In genomic region chr16:30531761-30532406, GRCm38 (mm10) we compare ENCODE assay signal across 9 mouse cellular contexts. TPM values are rescaled to one million over a fixed set of nuclear protein-coding genes. Genes with fewer than 3 reads are reported as not detected.
DNase-seq lines count a peak whose midpoint lies in the region; ATAC-seq and TF ChIP-seq lines count a peak whose summit lies in the region.
"Had no signal": no experiment of that assay in that cellular context is flagged by ENCODE, and none has a peak within 500 bp of the region (broad histone marks: within the 10 kb centered on the region; RNA-seq: fewer than 3 reads in every experiment).

No protein-coding gene starts in this region.

- no peak overlapping the region for H3K4me3 ChIP-seq in left cerebral cortex, adult 2 months
- no peak overlapping the region for H3K4me3 ChIP-seq in MEL (ENCODE audit: control insufficient read depth in 1 of 2, insufficient read depth in 1 of 2, low read depth in 2 of 2, low read length in 2 of 2)
- H3K4me3 ChIP-seq in embryonic facial prominence, embryonic 15.5 days (replicated peaks), result no peak overlapping the region
- no peak overlapping the region for H3K4me3 ChIP-seq in hindbrain, embryonic 11.5 days (ENCODE audit: low read depth, low read length)
- no peak overlapping the region for H3K4me3 ChIP-seq in liver, adult 2 months (ENCODE audit: insufficient read depth, low read depth, low read length)
- H3K4me3 ChIP-seq: erythroblast, embryonic 14.5 days had no signal

- peak in 1 of 2 experiments; percentile 62 for DNase-seq in left cerebral cortex, adult 2 months (ENCODE audit: extremely low spot score in 1 of 2, low spot score in 2 of 2)
- DNase-seq in left cerebral cortex, postnatal 36 days (ENCODE audit: low spot score in 2 of 2), result no peak
- no peak for DNase-seq in MEL (ENCODE audit: low read depth, low spot score)
- peak; percentile 74 for DNase-seq in hindbrain, embryonic 11.5 days (ENCODE audit: low spot score)
- DNase-seq in liver, adult 2 months (ENCODE audit: extremely low read depth, low read depth, low spot score), result no peak
- DNase-seq in natural killer cell, adult 2 months (ENCODE audit: low spot score in 2 of 2), result peak; percentile 22 to 46
- DNase-seq in layer of hippocampus, adult 18-20 months (ENCODE audit: low spot score in 2 of 2), result no peak

- no peaks in the 10 kb centered on the region for H3K27me3 ChIP-seq in MEL (ENCODE audit: control insufficient read depth in 1 of 2, insufficient read depth in 2 of 2, low read length in 2 of 2)
- no peaks in the 10 kb centered on the region for H3K27me3 ChIP-seq in embryonic facial prominence, embryonic 15.5 days
- H3K27me3 ChIP-seq in hindbrain, embryonic 11.5 days (ENCODE audit: control insufficient read depth, insufficient read depth, low read length), result no peaks in the 10 kb centered on the region
- no peaks in the 10 kb centered on the region for H3K27me3 ChIP-seq in liver, adult 2 months (ENCODE audit: control insufficient read depth, insufficient read depth, low read length)

- H3K27ac ChIP-seq in left cerebral cortex, adult 2 months, result no peak overlapping the region
- H3K27ac ChIP-seq in MEL (ENCODE audit: control insufficient read depth, low read depth, low read length), result no peak overlapping the region
- no peak overlapping the region for H3K27ac ChIP-seq in embryonic facial prominence, embryonic 15.5 days (replicated peaks)
- no peak overlapping the region for H3K27ac ChIP-seq in hindbrain, embryonic 11.5 days (ENCODE audit: low read depth, low read length)
- H3K27ac ChIP-seq in liver, adult 2 months (replicated peaks; ENCODE audit: insufficient read depth, low read depth, low read length), result no peak overlapping the region

- peak; percentile 77 for TF ChIP-seq CTCF in left cerebral cortex, adult 2 months (IDR thresholded peaks at IDR 0.05)
- peak; percentile 74 to 81 (median 74) for TF ChIP-seq CTCF in MEL (IDR thresholded peaks at IDR 0.05 in 2 of 3, conservative IDR thresholded peaks at IDR 0.05 in 1 of 3; ENCODE audit: control insufficient read depth in 1 of 3, insufficient read depth in 1 of 3, low read depth in 2 of 3, low read length in 3 of 3, poor library complexity in 1 of 3, severe bottlenecking in 1 of 3)
- peak; percentile 89 for TF ChIP-seq CTCF in liver, adult 2 months (IDR thresholded peaks at IDR 0.05; ENCODE audit: low read depth, low read length)

- H3K79me2 ChIP-seq in MEL (ENCODE audit: control insufficient read depth, insufficient read depth, low read length, poor library complexity), result no peaks in the 10 kb centered on the region
- no peaks in the 10 kb centered on the region for H3K79me2 ChIP-seq in liver, adult 2 months (ENCODE audit: control insufficient read depth, insufficient read depth, low read length)

- no peak overlapping the region for H3K4me2 ChIP-seq in embryonic facial prominence, embryonic 15.5 days (replicated peaks)
- no peak overlapping the region for H3K4me2 ChIP-seq in hindbrain, embryonic 11.5 days (replicated peaks; ENCODE audit: low read depth, low read length)

- intact Hi-C loops in left cerebral cortex, adult 2 months (cut with DNase I), result no loop called here
- intact Hi-C loops in left cerebral cortex, postnatal 36 days (cut with DNase I), result no loop called here

- H3K9me3 ChIP-seq in MEL (replicated peaks; ENCODE audit: insufficient read depth, low read length), result no peaks in the 10 kb centered on the region
- no peaks in the 10 kb centered on the region for H3K9me3 ChIP-seq in embryonic facial prominence, embryonic 15.5 days (replicated peaks)
- H3K9me3 ChIP-seq in hindbrain, embryonic 11.5 days (ENCODE audit: control insufficient read depth, low read length), result no peaks in the 10 kb centered on the region

- H3K9ac ChIP-seq in MEL (ENCODE audit: control insufficient read depth, low read depth, low read length, poor library complexity, severe bottlenecking), result no peak overlapping the region
- H3K9ac ChIP-seq in embryonic facial prominence, embryonic 15.5 days, result no peak overlapping the region
- H3K9ac ChIP-seq in hindbrain, embryonic 11.5 days (ENCODE audit: low read depth, low read length), result no peak overlapping the region
- no peak overlapping the region for H3K9ac ChIP-seq in liver, adult 2 months (ENCODE audit: low read depth, low read length)

- 26% methylated on average over 20 of the region's 20 CpGs for WGBS in embryonic facial prominence, embryonic 15.5 days
- 30% methylated on average over 20 of the region's 20 CpGs for WGBS in hindbrain, embryonic 11.5 days
- WGBS in liver, adult 2 months, result 25% methylated on average over 20 of the region's 20 CpGs

- H3K36me3 ChIP-seq in MEL (ENCODE audit: control insufficient read depth in 1 of 2, insufficient read depth in 2 of 2, low read length in 2 of 2), result no peaks in the 10 kb centered on the region
- peaks cover 12% of the 10 kb centered on the region; the same call in 1 of the 2 replicates for H3K36me3 ChIP-seq in embryonic facial prominence, embryonic 15.5 days
- H3K36me3 ChIP-seq in hindbrain, embryonic 11.5 days (ENCODE audit: control insufficient read depth, insufficient read depth, low read length), result no peaks in the 10 kb centered on the region
- H3K36me3 ChIP-seq in liver, adult 2 months (ENCODE audit: control insufficient read depth, insufficient read depth, low read length), result no peaks in the 10 kb centered on the region

- peak; percentile 35; the same call in 1 of the 2 replicates for ATAC-seq in embryonic facial prominence, embryonic 15.5 days (ENCODE audit: insufficient number of reproducible peaks, low FRiP score, low TSS enrichment, low read depth)
- peak; percentile 49 for ATAC-seq in hindbrain, embryonic 11.5 days (ENCODE audit: low FRiP score)

- TF ChIP-seq EP300 in MEL (IDR thresholded peaks at IDR 0.05; ENCODE audit: low read depth in 1 of 2, low read length in 2 of 2), result no peak

- H3K4me1 ChIP-seq in MEL (ENCODE audit: control insufficient read depth in 1 of 2, insufficient read depth in 2 of 2, low read length in 2 of 2), result no peaks in the 10 kb centered on the region; a peak in 1 of 4 replicates
- H3K4me1 ChIP-seq in embryonic facial prominence, embryonic 15.5 days, result peaks cover 5% of the 10 kb centered on the region; the same call in 1 of the 2 replicates
- no peaks in the 10 kb centered on the region for H3K4me1 ChIP-seq in hindbrain, embryonic 11.5 days (replicated peaks; ENCODE audit: control insufficient read depth, insufficient read depth, low read length)
- H3K4me1 ChIP-seq in liver, adult 2 months (ENCODE audit: control insufficient read depth, insufficient read depth, low read length), result no peaks in the 10 kb centered on the region

- TF ChIP-seq RAD21 in MEL (IDR thresholded peaks at IDR 0.05; ENCODE audit: low read depth, low read length), result peak; percentile 37

- TF ChIP-seq POLR2A in MEL (IDR thresholded peaks at IDR 0.05; ENCODE audit: control insufficient read depth in 1 of 2, insufficient read depth in 1 of 2, low read depth in 1 of 2, low read length in 2 of 2, poor library complexity in 1 of 2), result no peak
- no peak for TF ChIP-seq POLR2A in liver, adult 2 months (IDR thresholded peaks at IDR 0.05; ENCODE audit: extremely low read depth, insufficient read depth, low read length)

TF ChIP-seq in MEL, 35 proteins besides CTCF, POLR2A, EP300 and RAD21:
- TF ChIP-seq ZC3H11A (IDR thresholded peaks at IDR 0.05; ENCODE audit: low read depth, low read length) (0 out of 2 replicates have a peak, but pooled peaks have one; percentile 17), SMC3 (IDR thresholded peaks at IDR 0.05; ENCODE audit: low read depth, low read length) (peak; percentile 75), POLR2AphosphoS2 (IDR thresholded peaks at IDR 0.05; ENCODE audit: low read length) (no peak)

RNA-seq across cellular contexts. Expression of gene Tmem44, which starts 18.8 kb away (rescaled TPM):
- total RNA-seq in left cerebral cortex, adult 2 months (2021), result 10 to 100 TPM; 69.9 to 74.0 TPM
- 10 to 100 TPM; 68.1 to 71.7 TPM for total RNA-seq in left cerebral cortex, postnatal 36 days (2021)
- 0.46 and 0.50 TPM in 2 replicates for total RNA-seq in MEL (2012; rRNA removed)
- 1 to 10 TPM in 1 of 2 experiments, not detected in 1; 1.4 TPM for polyA plus RNA-seq in MEL (2012; ENCODE audit: insufficient read depth in 1 of 2, insufficient read length in 2 of 2, low read depth in 1 of 2, low replicate concordance in 2 of 2, missing spikeins in 1 of 2)
- polyA plus RNA-seq in embryonic facial prominence, embryonic 15.5 days (2015; fragmentation: Nextera tagmentation; extraction: Ambion mirVana), result 18.6 and 19.1 TPM in 2 replicates
- polyA plus RNA-seq in hindbrain, embryonic 11.5 days (2014; fragmentation: Nextera tagmentation; extraction: Ambion mirVana), result 30.9 and 32.0 TPM in 2 replicates
- 1.2 and 1.3 TPM in 2 replicates for total RNA-seq in liver, adult 2 months (2014; rRNA removed)
- polyA plus RNA-seq in liver, adult 2 months (2012; rRNA removed), result 0.80 and 2.0 TPM in 2 replicates
- 10 to 100 TPM; 27.9 to 33.1 TPM for total RNA-seq in layer of hippocampus, adult 18-20 months (2021)

RNA-seq across cellular contexts. Expression of gene Lsg1, which starts 55.5 kb away (rescaled TPM):
- 10 to 100 TPM; 21.2 to 23.2 TPM for total RNA-seq in left cerebral cortex, adult 2 months (2021)
- total RNA-seq in left cerebral cortex, postnatal 36 days (2021), result 10 to 100 TPM; 20.4 to 21.8 TPM
- 55.2 and 58.8 TPM in 2 replicates for total RNA-seq in MEL (2012; rRNA removed)
- polyA plus RNA-seq in MEL (2012; ENCODE audit: insufficient read depth in 1 of 2, insufficient read length in 2 of 2, low read depth in 1 of 2, low replicate concordance in 2 of 2, missing spikeins in 1 of 2), result 10 to 100 TPM in 1 of 2 experiments, not detected in 1; 84.4 TPM
- 56.7 and 59.1 TPM in 2 replicates for polyA plus RNA-seq in embryonic facial prominence, embryonic 15.5 days (2015; fragmentation: Nextera tagmentation; extraction: Ambion mirVana)
- 73.4 and 85.1 TPM in 2 replicates for polyA plus RNA-seq in hindbrain, embryonic 11.5 days (2014; fragmentation: Nextera tagmentation; extraction: Ambion mirVana)
- total RNA-seq in liver, adult 2 months (2014; rRNA removed), result 8.3 and 10.0 TPM in 2 replicates
- polyA plus RNA-seq in liver, adult 2 months (2012; rRNA removed), result 6.9 and 9.5 TPM in 2 replicates
- total RNA-seq in layer of hippocampus, adult 18-20 months (2021), result 10 to 100 TPM; 18.6 to 23.3 TPM

Comparison
In these comparisons a context has a peak if more than half of its experiments do, and no peak if none do; other contexts are left out.
1. DNase-seq: peak in hindbrain, embryonic 11.5 days (single experiment) and natural killer cell, adult 2 months (2 of 2); none in left cerebral cortex, postnatal 36 days (0 of 2), MEL (single experiment), liver, adult 2 months (single experiment) and layer of hippocampus, adult 18-20 months (0 of 2).
2. RNA of gene Tmem44, which starts 18.8 kb away (total RNA-seq): 69.9 to 74.0 TPM in left cerebral cortex, adult 2 months, 68.1 to 71.7 TPM in left cerebral cortex, postnatal 36 days and 27.9 to 33.1 TPM in layer of hippocampus, adult 18-20 months; 1.2 to 1.3 TPM in liver, adult 2 months and 0.46 to 0.50 TPM in MEL; every median in the first group is over 10 times any median in the second.
3. Peak in every context shown above with its lines, with median percentiles within 50 percentile points of each other: CTCF ChIP-seq.